Mouse (Mus musculus) heart, adult 2 months (tissue): ENCODE measurements around the gene Tex44.

Experiments used
- CTCF ChIP-seq: fragments of 200-600 bp; IDR thresholded peaks from 2 replicates; pipeline ENCODE4 v1.8.1; 2022; ENCODE audit warnings: antibody characterized with exemption, mild to moderate bottlenecking, moderate library complexity
- EP300 ChIP-seq: fragments of 200-500 bp; IDR thresholded peaks from 2 replicates; pipeline ENCODE4 v1.6.1; 2011; ENCODE audit warnings: low read depth, low read length, control low read depth; ENCODE audit not compliant: insufficient read depth

DNA sequence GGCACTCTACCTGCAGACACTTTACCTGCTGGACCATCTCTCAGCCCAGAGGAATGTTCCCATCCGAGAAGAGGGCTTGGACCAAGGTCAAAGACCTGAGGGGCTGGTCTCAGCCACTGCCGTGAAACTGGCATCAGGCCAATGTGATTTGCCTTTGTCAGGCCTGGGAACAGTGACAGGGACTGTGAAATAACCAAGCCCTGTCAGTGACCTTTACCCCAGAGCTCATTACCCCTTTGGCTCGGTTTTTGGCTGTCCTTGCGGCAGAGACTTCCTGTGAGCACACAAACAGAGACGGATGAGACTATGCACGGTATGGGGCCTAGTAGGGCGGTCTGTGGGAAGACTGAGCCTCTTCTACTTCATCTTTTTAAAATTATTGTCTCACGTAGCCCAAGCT is 19.2 kb upstream of the Tex44 start:
- TF ChIP-seq EP300 = no peak
- no peak for TF ChIP-seq CTCF
